Mouse (Mus musculus): ENCODE data around the gene Cfap221.

Gene Cfap221

DNA sequence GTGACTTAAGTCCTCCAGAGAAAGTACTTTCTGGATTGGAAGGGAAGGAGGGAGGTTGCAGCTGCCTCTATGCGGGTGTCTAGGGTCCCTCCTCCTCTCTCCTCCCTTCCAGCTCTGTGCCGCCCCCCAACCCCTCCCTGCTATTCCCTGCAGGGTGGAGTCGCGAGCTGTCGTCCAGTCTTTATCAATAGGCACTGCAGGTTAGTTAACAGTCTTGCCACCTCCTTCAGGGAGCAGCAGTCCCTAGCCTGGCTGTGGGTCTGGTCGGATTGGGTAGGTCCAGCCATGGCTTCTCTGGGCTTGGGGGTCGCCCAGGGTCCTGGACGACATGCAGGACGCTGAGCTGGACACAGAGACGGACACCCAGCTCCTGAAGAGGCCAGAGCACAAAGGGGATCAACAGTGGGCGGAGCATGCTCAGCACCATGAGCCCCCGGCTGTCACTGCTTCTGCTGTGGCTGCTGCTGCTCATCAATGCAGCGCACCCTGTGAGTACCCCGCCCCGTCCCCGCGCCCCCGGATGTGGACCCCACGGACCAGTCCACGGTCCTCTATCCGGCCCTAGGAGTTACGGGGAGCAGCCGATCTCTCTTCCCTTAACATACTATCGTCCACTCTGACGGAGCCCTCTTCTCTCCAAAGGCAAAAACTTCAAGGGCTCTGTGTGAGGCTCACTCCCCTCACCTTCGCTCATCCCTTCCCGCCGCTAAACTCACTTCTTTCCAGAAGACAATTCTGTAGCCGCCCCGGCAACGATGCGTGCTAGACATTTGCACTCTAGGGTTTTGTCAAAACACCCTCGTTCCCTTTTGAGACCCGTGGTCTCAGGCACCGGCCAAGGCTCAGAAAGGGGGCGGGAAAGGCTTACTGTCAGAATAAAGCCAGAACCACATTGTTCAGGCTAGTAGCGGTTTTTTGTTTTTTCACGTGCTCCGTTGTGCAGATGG lies 10.1 kb upstream of the Cfap221 start, which contains the start of gene Sctr:
TSS of gene Sctr (plus strand) at position 51 of the 947 bp plus-strand sequence.
- DNase-seq (ENCODE audit: low spot score) = no peak

DNA sequence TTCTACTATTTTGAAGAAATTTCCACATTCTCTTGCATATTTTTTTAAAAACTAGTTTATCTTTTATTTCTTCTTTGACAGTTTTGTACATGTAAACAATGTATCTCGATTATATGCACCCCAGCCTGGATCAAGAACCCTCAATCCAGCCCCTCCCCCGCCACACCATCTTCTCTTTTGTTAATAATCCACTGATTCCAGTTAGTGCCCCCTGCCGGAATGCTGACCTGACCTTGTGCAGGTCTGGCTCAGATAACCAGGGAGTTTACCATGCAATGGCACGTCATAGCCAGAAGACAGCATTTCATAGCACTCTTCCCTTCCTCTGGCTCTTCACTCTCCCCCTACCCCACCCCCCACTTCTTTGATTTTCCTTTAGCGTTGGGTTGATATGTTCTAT lies 610 bp upstream of the Cfap221 start:
- DNase-seq (ENCODE audit: low spot score) = no peak

DNA sequence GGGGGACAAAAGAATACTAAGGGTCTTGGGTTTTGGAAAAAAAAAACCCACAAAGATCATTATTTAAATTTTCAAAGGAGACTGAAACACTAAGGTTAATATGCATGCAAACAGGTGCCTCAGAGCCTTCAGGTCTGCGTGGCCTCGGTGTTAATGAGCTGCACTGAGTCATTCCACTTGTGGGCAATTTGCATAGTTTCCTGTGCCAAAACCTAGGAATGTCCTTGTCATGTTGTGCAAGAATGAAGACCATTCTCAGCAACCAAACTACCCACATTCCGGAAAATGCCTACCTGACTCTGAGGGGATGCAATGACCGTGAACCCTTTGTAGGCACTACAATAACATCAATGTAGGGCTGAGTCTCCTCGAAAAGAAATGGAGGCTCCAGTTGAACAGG lies 10.5 kb downstream of the Cfap221 start:
- no peak for DNase-seq (ENCODE audit: low spot score)

DNA sequence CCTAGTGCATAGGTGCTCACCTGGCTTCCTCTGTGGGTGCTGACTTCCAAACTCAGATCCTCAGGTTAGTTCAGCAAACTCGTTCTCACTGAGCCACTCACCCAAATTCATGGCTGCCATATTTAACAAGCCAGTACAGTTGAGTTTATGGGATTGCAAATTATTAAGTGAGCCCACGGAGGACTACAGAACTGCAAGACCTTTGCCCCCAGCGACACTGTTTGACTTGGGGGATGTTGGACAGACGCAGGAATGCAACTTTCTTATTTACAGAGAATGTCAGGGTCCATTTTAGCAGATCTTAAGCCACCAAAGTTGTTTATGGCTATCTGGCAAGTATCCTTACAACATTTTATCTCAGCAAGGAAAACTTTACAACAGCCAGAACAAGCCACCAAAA lies 21.9 kb downstream of the Cfap221 start:
- no peak for DNase-seq (ENCODE audit: low spot score)

DNA sequence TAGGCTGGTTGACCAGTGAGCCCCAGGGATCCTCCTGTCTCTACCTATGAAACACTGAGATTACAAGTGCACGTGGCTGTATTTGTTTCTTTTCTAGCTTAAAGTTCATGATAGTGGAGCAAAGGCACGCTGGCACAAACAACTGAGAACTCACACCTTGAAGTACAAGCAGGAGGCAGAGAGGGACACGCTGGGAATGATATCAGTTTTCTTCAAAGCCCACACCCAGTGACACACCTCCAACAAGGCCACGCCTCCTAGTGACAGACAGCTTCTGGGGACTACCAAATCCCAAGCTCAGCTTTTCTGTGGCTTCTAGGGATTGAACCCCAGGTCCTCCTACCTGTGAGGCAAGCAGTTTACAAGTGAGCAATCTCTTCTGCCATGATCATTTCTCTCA lies 23.9 kb downstream of the Cfap221 start:
- DNase-seq (ENCODE audit: low spot score) = no peak

DNA sequence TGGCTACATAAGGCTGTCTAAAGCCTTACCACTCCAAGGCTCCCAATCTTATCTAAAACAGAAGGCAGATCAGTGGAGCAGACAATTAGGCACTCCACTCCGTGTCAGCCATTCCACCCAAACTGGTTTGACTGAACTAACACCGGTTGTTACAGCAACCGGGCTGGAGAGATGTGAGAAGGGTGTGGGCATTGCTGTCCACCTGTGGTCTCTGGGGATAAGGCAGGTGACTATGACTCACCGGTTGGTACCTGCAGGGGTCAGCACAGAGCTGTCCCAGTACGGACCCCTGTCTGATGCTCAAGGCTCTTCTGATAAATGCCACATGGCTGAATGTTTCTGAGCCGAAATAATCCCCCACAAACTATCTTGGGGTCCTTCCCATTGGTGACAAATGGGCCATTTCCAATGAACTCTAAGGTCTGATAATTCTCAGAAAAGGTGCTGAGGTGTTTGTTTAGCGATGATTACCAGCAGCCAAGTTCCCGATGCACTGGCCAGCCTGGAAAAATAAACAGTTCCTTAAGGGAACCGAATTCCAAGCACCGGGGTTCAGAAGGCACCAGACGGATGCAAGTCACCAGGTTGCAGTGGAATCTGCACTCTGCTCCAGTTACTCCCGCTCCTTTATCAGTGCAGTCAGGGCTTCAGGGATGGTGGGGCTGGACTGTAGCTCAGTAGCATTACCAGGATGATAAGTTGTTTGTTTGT lies 31.1 kb downstream of the Cfap221 start:
- no peak for DNase-seq (ENCODE audit: low spot score)

DNA sequence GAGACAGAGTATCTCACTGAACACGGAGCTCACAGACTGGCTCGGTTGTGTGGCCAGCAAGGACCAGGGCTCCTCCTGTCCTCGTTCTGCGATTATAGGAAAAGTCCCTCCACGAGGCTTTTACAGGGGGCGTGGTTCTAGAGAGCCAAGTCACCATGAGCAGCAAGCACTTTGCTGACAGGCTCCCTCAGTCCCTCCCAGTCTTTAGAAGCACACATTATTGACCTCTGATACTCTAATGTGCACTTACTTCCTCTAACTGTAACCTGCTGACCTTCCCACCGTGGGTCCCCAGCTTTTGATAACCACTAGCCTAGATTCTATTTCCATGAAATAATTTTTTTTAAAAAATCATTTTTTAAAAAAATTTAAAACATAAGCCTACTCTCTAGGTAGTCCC lies 37.1 kb downstream of the Cfap221 start:
- no peak for DNase-seq (ENCODE audit: low spot score)

DNA sequence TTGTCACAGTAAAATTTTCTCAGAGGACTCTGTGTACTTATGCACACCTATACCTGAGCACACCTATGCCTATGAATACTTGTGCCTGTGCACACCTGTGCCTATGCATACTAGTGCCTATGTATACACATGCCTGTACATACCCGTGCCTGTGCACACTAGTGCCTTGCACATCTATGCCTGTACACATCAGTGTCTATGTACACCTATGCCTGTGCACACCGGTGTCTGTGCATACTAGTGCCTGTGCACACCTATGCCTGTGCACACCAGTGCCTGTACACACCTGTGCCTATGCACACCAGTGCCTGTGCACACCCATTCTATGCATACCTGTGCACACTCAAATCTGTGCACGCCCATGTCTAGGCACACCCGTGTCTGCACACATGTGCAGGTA lies 37.6 kb downstream of the Cfap221 start:
- no peak for DNase-seq (ENCODE audit: low spot score)

DNA sequence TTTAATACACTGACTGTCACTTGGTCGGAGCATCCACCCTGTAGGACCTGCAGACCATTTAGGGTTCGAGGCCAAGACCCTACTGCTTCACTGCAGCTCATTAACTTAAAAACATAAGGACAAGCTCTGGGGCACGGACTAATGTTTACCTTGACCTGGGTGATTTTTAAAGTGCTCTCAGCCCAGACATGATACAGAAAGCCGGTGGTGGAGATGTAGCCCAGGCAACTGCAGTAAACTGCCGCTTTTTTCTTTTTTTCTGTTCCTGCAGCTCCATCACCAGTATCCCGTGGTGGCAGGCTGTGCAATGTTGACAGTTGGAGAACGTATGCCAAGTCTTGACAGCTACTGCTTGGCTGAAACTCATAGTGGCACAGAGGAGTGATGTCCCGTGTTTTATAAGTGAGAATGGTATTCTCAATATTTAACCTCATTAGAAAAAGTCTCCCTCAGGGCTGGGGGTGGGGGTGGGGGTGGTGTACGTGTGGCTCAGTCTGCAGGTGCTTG lies 39.3 kb downstream of the Cfap221 start:
- DNase-seq (ENCODE audit: low spot score) = no peak

DNA sequence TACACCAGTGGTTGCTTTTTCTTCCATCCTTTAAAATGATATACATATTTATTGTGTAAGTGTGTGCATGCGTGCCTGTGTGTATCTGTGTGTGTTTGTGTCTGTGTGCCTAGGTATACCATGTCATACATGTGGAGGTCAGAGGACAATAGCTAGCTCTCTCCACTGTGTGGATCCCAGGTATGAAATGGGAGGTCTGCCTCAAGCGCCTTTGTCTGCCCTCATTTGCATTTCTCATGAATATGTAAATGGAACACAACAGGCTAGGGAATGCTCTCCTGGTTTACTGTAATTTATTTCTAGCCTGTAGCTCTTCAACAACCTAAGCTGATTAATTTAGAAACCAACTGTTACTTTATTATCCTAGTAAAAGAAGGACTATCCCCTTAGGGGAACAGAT lies 42.4 kb downstream of the Cfap221 start:
- DNase-seq (ENCODE audit: low spot score) = no peak

DNA sequence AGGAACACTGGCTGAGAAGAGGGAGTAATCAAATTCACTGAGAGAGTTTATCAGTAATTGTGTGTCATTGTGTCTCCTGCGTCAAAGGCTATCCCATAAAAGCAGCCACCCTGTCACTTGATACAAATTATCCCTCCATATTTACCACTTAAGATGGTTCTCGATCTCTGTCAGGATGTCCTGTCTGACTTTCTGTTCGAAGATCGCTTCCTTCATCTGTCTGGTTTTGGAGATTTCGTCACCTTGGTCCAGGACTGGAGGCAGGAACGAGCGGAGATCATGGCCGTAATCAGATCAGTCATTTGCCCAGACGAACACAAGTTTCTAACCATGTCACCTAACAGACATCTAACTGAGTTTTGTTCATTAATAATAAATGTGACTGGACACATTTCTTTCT lies 43.6 kb downstream of the Cfap221 start:
- DNase-seq (ENCODE audit: low spot score) = no peak

DNA sequence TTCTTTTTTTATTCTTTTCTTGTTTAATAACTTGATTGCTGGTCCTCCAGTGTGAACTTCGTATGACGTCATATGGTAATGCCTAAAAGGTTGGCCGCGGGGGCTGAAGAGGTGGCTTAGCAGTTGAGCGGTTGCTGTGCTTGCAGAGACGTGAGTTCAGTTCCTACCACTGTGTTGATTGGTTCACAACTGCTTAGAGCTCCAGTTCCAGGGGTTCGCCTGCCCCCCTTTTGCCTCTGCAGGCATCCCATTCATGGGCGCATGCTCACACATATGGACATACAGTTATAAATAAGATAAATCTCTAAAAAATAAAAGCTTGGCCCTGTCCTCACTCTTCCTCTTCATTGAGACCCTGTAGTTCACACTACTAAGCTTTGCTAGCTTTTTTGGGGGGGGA lies 46.9 kb downstream of the Cfap221 start:
- no peak for DNase-seq (ENCODE audit: low spot score)

DNA sequence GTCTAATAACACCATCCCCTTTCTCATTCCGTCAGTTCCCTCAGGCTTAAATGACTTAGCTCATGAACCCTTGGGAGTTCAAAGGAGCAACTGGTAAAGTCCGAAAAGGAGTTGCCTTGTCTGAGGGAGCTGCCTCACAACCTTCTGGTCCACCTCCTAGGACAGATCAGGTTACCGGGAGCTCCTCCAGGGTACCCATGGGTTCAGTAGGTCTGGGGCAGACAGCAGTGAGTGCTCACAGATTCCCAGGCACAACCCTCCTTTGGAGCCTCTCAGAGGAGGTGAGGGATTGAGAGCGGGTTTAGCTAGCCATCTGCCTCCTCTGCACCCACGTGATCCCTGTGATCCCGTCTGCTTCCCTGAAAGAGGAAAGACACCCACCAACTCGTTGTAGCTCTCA lies 60.2 kb downstream of the Cfap221 start:
- no peak for DNase-seq (ENCODE audit: low spot score)

DNA sequence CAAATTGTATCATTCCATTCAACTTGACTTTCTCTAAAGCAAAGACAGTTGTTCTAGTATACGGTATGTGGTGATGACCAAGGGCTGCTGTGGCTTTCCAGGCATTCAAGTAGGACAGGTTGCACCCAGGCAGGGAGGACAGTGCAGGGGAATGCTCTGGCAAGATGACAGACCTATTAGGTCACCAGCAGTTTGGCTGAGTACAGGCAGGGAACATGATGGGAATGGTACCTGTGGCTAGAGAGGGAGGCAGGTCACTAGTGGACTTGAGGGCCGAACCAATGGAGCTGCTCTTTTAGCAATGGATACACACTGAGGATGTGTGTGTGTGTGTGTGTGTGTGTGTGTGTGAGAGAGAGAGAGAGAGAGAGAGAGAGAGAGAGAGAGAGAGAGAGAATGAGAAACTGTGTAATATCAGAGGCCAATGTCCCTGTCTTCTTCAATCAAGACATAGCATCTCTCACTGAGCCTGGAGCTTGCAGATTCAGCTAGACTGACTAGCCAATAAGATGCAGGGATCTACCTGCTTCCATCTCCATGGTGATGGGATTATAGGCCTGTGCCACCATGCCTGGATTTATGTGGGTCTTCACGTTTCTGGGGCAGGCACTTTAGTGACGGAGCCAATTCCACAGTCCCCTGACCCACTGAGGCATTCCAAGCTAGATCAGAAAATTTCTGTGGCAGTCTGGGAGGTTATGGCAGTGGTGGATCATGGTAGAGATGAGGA lies 65.4 kb downstream of the Cfap221 start:
- no peak for DNase-seq (ENCODE audit: low spot score)

DNA sequence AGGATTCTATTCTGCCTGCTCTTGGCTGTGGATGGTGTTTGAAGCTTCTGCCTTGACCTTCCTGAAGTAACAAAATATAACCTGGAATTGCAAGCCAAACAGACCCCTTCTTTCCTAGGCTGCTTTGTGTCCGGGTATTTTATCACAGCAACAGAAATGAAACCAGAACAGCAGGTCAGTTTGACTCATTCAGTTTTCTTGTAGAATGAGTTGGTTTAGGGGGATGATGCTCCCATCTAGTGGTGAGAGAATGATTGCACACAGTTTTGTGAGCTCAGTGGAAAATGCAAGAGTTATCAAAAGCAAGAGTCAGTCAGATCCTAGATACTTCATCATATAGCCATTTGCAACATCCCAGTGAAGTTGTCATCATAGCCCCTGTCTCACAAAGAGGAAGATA lies 67.3 kb downstream of the Cfap221 start:
- no peak for DNase-seq (ENCODE audit: low spot score)

DNA sequence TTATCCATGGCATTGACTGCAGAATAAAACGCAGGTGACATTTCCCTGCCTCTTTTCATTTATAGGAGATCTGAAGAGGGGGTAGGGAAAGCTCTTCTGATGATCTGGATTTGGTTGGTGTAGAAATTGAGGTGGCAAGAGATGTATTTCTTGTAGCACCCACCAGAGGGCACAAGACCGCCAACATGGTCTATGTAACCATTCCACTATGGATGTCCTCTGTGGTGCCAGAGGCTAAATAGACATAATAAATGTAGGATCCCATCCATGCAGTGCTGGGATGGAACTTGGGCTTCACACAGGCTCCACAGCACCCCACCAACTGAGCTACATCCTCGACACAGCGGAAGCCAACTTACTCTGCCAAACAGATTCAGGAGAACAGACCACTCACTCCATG lies 77.7 kb downstream of the Cfap221 start:
- no peak for DNase-seq (ENCODE audit: low spot score)

DNA sequence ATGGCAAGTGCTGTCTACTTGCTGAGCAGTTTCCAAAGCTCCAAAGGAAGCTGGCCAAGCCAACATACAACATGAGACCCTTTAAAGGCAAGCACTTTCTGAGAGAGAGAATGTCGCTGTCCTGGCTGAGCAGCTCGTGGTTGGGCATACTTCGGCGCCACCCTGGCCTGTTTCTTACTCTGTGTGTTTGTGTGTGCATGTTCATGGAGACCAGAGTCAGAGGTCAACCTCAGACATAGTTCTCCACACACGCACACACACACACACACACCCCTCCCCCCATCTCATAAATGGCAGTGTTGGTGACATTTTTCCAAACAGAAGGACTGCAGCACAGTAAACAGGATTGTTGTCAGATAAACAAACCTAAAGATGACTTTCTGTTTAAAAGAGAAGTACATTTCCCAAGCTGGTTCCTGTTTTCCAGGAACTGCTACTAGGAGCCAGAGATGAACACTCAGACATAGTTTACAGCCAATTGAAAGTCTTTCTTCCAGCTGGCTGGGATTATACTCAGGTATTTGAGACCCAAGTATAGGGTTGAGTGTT lies 80.1 kb downstream of the Cfap221 start:
- DNase-seq (ENCODE audit: low spot score) = no peak

DNA sequence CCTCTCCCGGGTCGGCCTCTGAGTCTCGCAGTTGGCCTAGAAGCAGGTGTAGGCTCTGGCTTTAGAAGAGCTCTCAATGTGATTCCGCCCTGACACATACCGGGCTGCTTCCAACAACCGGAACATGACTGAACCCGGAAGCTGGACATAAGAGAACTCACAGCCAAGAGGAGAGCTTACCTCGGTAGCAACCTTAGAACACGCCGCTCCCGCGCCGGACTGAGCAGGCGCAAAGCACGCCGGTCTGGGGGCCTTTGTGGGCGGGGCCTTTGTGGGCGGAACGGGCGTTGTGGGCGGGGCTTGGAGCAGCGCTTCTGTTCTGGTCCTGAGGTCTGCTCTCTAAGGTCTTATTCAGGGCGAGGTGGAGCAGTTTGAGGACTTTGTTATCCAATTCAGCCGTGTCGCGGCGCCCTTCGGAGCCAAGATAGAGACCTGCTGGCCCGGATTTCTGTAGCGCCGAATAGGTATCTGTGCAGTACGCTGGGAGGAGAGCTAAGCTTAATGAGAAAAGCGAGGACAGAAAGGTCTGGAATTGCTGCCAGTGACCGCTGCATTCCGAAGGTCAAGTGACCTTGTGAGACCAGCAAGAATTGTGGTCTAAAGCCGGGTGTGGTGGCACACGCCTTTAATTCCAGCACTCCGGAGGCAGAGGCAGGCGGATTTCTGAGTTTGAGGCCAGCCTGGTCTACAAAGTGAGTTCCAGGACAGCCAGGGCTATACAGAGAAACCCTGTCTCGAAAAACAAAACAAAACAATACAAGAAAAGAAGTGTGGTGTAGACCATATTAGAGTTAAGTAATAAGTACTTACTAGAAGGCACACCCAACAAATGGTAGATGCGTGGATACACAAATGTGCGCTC lies 83.8 kb downstream of the Cfap221 start, which contains the start of gene Tmem177:
TSS of gene Tmem177 (minus strand) at position 256 of the 862 bp plus-strand sequence.
- DNase-seq (ENCODE audit: low spot score) = peak; percentile 85

DNA sequence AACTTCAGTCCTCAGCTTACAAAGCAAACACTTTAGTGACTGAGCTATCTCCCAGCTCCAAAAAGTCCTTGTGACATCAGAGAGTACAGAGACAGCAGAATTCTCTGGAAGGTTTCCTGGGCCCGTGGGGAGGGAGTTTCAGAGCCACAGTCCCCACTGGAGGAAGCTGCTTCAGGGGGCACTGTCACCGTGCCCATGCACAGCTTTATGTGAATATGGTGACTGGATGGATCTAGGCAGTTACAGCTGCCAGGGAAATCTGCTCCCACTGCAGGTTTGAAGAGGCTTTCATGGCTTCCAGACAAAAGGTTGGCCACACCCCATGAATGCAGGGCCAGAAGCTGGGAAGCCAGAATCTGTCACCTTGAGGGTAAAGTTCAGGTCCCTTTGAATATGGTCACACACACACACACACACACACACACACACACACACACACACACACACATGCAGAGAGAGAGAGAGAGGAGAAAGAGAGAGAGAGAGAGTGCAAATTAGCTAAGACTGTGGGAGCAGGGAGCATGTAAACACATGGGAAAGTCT lies 89.8 kb downstream of the Cfap221 start:
- DNase-seq (ENCODE audit: low spot score) = no peak

DNA sequence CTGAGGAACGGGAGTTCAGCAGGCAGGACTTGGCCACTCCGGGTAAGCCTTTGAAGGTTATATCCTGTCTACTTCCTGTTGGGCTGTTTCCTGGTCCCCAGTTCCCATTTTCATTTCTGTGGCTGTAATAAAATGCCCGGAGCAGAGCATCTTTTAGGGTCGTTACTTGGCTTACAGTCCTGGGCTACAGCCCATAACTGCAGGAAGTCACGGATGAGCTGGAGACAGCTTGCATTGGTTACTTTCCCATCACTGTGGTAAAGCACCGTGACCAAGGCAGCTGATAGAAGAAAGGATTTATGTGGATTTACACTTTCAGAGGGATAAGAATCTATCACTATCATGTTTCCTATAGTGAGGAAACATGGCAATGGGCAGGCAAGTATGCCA lies 93.8 kb downstream of the Cfap221 start:
- DNase-seq (ENCODE audit: low spot score) = no peak
